Mouse (Mus musculus) limb, embryonic 14.5 days (tissue): Measurements from ENCODE around the gene Zfp296. TPM values are rescaled to one million over a fixed set of nuclear protein-coding genes. Genes with fewer than 3 reads are reported as not detected.
A peak's percentile ranks its signal among the peaks of the same experiment; 100 is the strongest.

Source experiments
- ATAC-seq: fragments of 200-750 bp; cut with Nextera tagmentation; 2 replicates; pipeline ENCODE4 v1.8.0; 2017; ENCODE audit warnings: low read depth, moderate number of reproducible peaks, moderate TSS enrichment; ENCODE audit not compliant: low FRiP score
- DNase-seq: peaks from one replicate; pipeline ENCODE4 v3.0.0-alpha.2; 2015; ENCODE audit warnings: low spot score
- H3K27ac ChIP-seq: fragments of 300-500 bp; sonication (generic); replicated peaks from 2 replicates; pipeline ENCODE4 v1.5.1; 2014; ENCODE audit warnings: low read depth, mild to moderate bottlenecking, low read length, moderate library complexity, mixed read lengths
- H3K27me3 ChIP-seq: fragments of 300-500 bp; sonication (generic); 2 replicates; pipeline ENCODE4 v1.6.1; 2014; ENCODE audit warnings: low read length, mixed read lengths; ENCODE audit not compliant: control insufficient read depth, insufficient read depth
- H3K36me3 ChIP-seq: fragments of 300-500 bp; sonication (generic); 2 replicates; pipeline ENCODE4 v1.6.1; 2014; ENCODE audit warnings: mild to moderate bottlenecking, low read length, moderate library complexity, mixed read lengths; ENCODE audit not compliant: control insufficient read depth, insufficient read depth
- H3K4me1 ChIP-seq: fragments of 300-500 bp; sonication (generic); 2 replicates; pipeline ENCODE4 v1.6.1; 2014; ENCODE audit warnings: antibody characterized with exemption, low read length, mixed read lengths; ENCODE audit not compliant: control insufficient read depth, insufficient read depth
- H3K4me2 ChIP-seq: fragments of 300-500 bp; sonication (generic); replicated peaks from 2 replicates; pipeline ENCODE4 v1.6.1; 2014; ENCODE audit warnings: low read depth, mild to moderate bottlenecking, low read length, moderate library complexity; ENCODE audit not compliant: severe bottlenecking
- H3K4me3 ChIP-seq: fragments of 300-500 bp; sonication (generic); replicated peaks from 2 replicates; pipeline ENCODE4 v1.5.1; 2014; ENCODE audit warnings: low read length
- H3K9ac ChIP-seq: fragments of 300-500 bp; sonication (generic); 2 replicates; pipeline ENCODE4 v1.6.1; 2014; ENCODE audit warnings: mild to moderate bottlenecking, low read depth, low read length, moderate library complexity; ENCODE audit not compliant: severe bottlenecking
- H3K9me3 ChIP-seq: fragments of 300-500 bp; sonication (generic); 2 replicates; pipeline ENCODE4 v1.6.1; 2016; ENCODE audit warnings: low read length; ENCODE audit not compliant: control insufficient read depth
- POLR2A ChIP-seq: fragments of 200-500 bp; IDR thresholded peaks from 2 replicates; pipeline ENCODE4 v1.8.0; 2012; ENCODE audit warnings: inconsistent platforms, mild to moderate bottlenecking, moderate library complexity, borderline replicate concordance; ENCODE audit not compliant: insufficient read depth, insufficient read length; ENCODE audit errors: extremely low read depth
- WGBS: fragments of 180-500 bp; shearing (Covaris S2); extraction: QIAGEN DNeasy Blood & Tissue Kit; methylation state at CpG from one replicate; pipeline ENCODE4 v1.1.7; 2014; 5-methylcytosine and 5-hydroxymethylcytosine counted together
- polyA plus RNA-seq, 2 experiments: library from polyadenylated mRNA; depleted of rRNA in 1 of 2; stranded (reverse) in 1 of 2; unstranded in 1 of 2; fragments of >200 nt; fragmentation: Nextera tagmentation in 1 of 2; extraction: Ambion mirVana in 1 of 2; gene quantifications; 2 replicates each; pipeline versions ENCODE4 v1.2.1 to v1.2.3; 2012 to 2014

The Zfp296 gene
- polyA plus RNA-seq, 2 experiments = 1.8 to 2.2 TPM

- no peak for TF ChIP-seq POLR2A
- 15% methylated on average over 10 of the region's 10 CpGs for WGBS
- Histone ChIP-seq H3K4me3 (peak overlapping the region; percentile 39), H3K9me3 (no peaks in the 10 kb centered on the region), H3K4me2 (peak overlapping the region; percentile 66), H3K27ac (no peak overlapping the region), H3K9ac (no peak overlapping the region; the same call in 1 of the 2 replicates), H3K36me3 (peaks cover 31% of the 10 kb centered on the region), H3K4me1 (no peaks in the 10 kb centered on the region), H3K27me3 (peaks cover 28% of the 10 kb centered on the region)
- ATAC-seq = no peak
- DNase-seq = no peak
Measured at GRCm38 (mm10) chr7:19577877-19578414, 859 bp downstream of the Zfp296 start.

DNA sequence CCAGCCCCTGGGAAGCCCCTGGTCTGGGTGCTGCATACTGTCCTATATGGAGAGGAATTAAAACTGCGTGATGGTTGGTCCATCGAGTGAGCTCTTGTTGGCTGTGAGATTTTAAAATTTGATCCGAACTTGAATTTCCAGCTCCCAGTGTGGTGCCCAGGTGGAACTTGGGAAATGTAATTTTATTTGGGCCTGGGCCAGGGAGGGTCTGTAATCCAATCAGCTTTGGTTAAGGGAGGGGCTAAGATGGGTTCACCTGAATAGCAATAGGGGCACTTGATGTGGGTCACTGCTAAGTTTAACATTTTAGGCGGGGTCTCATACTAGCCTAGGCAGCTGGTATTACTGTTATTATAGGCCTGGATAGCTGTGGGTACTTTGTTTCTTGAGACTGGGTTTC, 1.3 kb downstream of the Zfp296 start:
- H3K4me1 ChIP-seq = no peaks in the 10 kb centered on the region
- H3K36me3 ChIP-seq = peaks cover 32% of the 10 kb centered on the region
- 61% methylated on average over 4 of the region's 4 CpGs for WGBS
- H3K4me2 ChIP-seq = no peak overlapping the region
- DNase-seq (no peak), ATAC-seq (no peak)
- H3K9me3 ChIP-seq = no peaks in the 10 kb centered on the region
- H3K9ac ChIP-seq = no peak overlapping the region
- TF ChIP-seq POLR2A = no peak
- peaks cover 28% of the 10 kb centered on the region for H3K27me3 ChIP-seq
- no peak overlapping the region for H3K27ac ChIP-seq
- H3K4me3 ChIP-seq = no peak overlapping the region

- DNase-seq (no peak), ATAC-seq (no peak; the same call in 1 of the 2 replicates)
- H3K27ac ChIP-seq = no peak overlapping the region
- TF ChIP-seq POLR2A = no peak
- no peak overlapping the region for H3K9ac ChIP-seq
- peaks cover 28% of the 10 kb centered on the region for H3K27me3 ChIP-seq
- no peak overlapping the region for H3K4me3 ChIP-seq
- no peaks in the 10 kb centered on the region for H3K4me1 ChIP-seq
- H3K36me3 ChIP-seq = peaks cover 45% of the 10 kb centered on the region
- no peaks in the 10 kb centered on the region for H3K9me3 ChIP-seq
- 87% methylated on average over 10 of the region's 10 CpGs for WGBS
- H3K4me2 ChIP-seq = no peak overlapping the region
Measured at GRCm38 (mm10) chr7:19579751-19580150, 2.7 kb downstream of the Zfp296 start.

DNA sequence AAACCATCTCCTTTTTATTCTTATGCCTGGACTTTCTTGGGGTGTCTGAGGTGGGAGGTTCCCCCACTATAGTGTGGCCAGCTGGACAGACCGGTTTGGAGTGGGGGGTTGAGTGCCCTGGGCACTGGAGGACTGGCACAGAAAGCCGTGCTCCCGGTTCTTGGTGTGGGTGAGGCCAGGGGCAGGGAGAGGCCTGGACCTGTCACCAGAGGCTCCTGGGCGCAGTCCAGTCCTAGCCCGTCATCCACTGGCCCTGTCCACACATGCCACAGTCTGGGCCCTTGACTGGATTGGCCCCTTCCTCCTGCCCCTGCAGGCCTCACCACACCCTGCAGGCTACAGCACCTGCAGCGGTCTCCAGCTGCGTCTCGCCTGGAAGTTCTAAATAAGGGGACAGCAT, 3.5 kb downstream of the Zfp296 start:
- H3K4me2 ChIP-seq = no peak overlapping the region
- H3K9ac ChIP-seq = no peak overlapping the region
- no peak overlapping the region for H3K4me3 ChIP-seq
- WGBS = 77% methylated on average over 8 of the region's 8 CpGs
- no peaks in the 10 kb centered on the region for H3K9me3 ChIP-seq
- peaks cover 28% of the 10 kb centered on the region for H3K27me3 ChIP-seq
- peaks cover 53% of the 10 kb centered on the region for H3K36me3 ChIP-seq
- no peak for TF ChIP-seq POLR2A
- ATAC-seq = no peak
- no peaks in the 10 kb centered on the region for H3K4me1 ChIP-seq
- DNase-seq = no peak
- H3K27ac ChIP-seq = no peak overlapping the region

DNA sequence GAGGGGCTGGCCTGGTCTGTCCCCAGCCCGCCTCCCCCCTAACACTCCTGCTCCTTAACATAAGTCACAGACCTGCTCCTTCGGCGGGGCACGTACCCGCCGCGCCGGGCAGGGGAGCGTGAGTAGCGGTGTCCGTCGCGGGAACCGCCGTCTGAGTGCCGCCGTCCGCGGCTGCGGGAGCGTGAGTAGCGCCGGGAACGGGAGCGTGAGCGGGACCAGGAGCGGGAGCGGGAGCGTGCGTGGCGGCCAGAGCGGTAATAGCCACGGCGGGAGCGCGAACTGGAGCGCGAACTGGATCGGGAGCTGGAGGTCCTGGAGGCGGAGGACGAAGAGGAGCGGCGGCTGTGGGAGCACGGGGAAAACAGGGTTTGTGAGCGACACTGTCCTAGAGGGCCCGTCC, 9.2 kb downstream of the Zfp296 start:
- ATAC-seq (no peak), DNase-seq (no peak)
- H3K27me3 ChIP-seq = no peaks in the 10 kb centered on the region
- TF ChIP-seq POLR2A = no peak
- no peak overlapping the region for H3K27ac ChIP-seq
- H3K4me1 ChIP-seq = no peaks in the 10 kb centered on the region
- H3K9ac ChIP-seq = no peak overlapping the region
- H3K9me3 ChIP-seq = no peaks in the 10 kb centered on the region
- H3K36me3 ChIP-seq = peaks cover 90% of the 10 kb centered on the region
- H3K4me3 ChIP-seq = no peak overlapping the region
- 78% methylated on average over 41 of the region's 46 CpGs for WGBS
- H3K4me2 ChIP-seq = no peak overlapping the region

GRCm38 (mm10) chr7:19589207-19589606, 12.1 kb downstream of the Zfp296 start:
- no peak for TF ChIP-seq POLR2A
- Histone ChIP-seq H3K27ac (no peak overlapping the region), H3K9ac (no peak overlapping the region), H3K4me2 (no peak overlapping the region), H3K36me3 (peaks cover 97% of the 10 kb centered on the region), H3K4me3 (no peak overlapping the region), H3K4me1 (no peaks in the 10 kb centered on the region), H3K9me3 (no peaks in the 10 kb centered on the region), H3K27me3 (no peaks in the 10 kb centered on the region)
- DNase-seq (no peak), ATAC-seq (no peak)
- 51% methylated on average over 3 of the region's 3 CpGs for WGBS
